ENCODE assay signal across 14 mouse cellular contexts in the genomic region with DNA sequence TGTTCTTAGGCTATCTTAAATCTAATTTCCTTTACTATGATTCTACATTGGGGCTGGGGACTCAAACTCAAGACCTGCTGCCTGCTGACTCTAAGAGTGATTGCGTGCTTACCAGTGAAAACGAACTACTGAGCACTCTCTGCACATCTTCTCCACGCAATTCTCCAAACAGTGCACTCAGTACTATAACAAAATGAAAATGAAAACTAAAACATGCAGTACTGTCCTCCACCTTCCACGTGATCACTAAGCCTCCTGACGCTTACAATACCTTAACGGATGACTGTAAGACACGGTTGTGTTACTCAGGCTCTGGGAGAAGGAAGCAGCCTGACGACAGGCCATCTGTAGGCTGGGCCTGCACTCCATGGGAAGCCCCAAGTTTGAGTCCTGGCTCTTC.
"Had no signal": no experiment of that assay in that cellular context is flagged by ENCODE, and none has a peak within 500 bp of the region (broad histone marks: within the 10 kb centered on the region; RNA-seq: fewer than 3 reads in every experiment).

No protein-coding gene starts in this region.

- H3K4me3 ChIP-seq: kidney, embryonic 15.5 days; liver, embryonic 13.5 days; midbrain, embryonic 12.5 days; midbrain, embryonic 15.5 days; myocyte; stomach, embryonic 15.5 days had no signal

- H3K27me3 ChIP-seq: kidney, embryonic 15.5 days; liver, embryonic 13.5 days; midbrain, embryonic 12.5 days; midbrain, embryonic 15.5 days; stomach, embryonic 15.5 days had no signal

- H3K4me1 ChIP-seq: liver, embryonic 13.5 days; stomach, embryonic 15.5 days had no signal

- H3K36me3 ChIP-seq: kidney, embryonic 15.5 days; liver, embryonic 13.5 days; midbrain, embryonic 12.5 days; midbrain, embryonic 15.5 days; stomach, embryonic 15.5 days had no signal

- DNase-seq: kidney, adult 11 months; kidney, adult 8-10 months; kidney, postnatal 10 days; kidney, postnatal 36 days; layer of hippocampus, adult 9-11 months; liver, embryonic 13.5 days; lung, adult 2 months; lung, postnatal 14 days; lung, postnatal 4 days had no signal

- H3K4me2 ChIP-seq: kidney, embryonic 15.5 days; liver, embryonic 13.5 days; midbrain, embryonic 12.5 days; midbrain, embryonic 15.5 days; stomach, embryonic 15.5 days had no signal

- H3K27ac ChIP-seq: kidney, embryonic 15.5 days; liver, embryonic 13.5 days; midbrain, embryonic 12.5 days; midbrain, embryonic 15.5 days; stomach, embryonic 15.5 days had no signal

- H3K9ac ChIP-seq: kidney, embryonic 15.5 days; liver, embryonic 13.5 days; midbrain, embryonic 12.5 days; midbrain, embryonic 15.5 days; stomach, embryonic 15.5 days had no signal

- ATAC-seq: midbrain, embryonic 15.5 days had no signal

- H3K9me3 ChIP-seq: kidney, embryonic 15.5 days; liver, embryonic 13.5 days; midbrain, embryonic 12.5 days; midbrain, embryonic 15.5 days; stomach, embryonic 15.5 days had no signal
